Mouse (Mus musculus) small intestine, adult 2 months (tissue): ENCODE measurements around the gene Npr1.

ENCODE experiments used
- CTCF ChIP-seq: fragments of 200-500 bp; IDR thresholded peaks from 2 replicates; pipeline ENCODE4 v1.5.1; 2012; ENCODE audit warnings: low read depth, mild to moderate bottlenecking, control low read depth, inconsistent platforms, low read length, moderate library complexity, mixed read lengths; ENCODE audit not compliant: insufficient replicate concordance, insufficient read length; ENCODE audit errors: extremely low read depth
- POLR2A ChIP-seq: fragments of 200-500 bp; IDR thresholded peaks from 2 replicates; pipeline ENCODE4 v1.6.1; 2012; ENCODE audit warnings: low read depth, mild to moderate bottlenecking, control low read depth, inconsistent platforms, low read length, moderate library complexity

DNA sequence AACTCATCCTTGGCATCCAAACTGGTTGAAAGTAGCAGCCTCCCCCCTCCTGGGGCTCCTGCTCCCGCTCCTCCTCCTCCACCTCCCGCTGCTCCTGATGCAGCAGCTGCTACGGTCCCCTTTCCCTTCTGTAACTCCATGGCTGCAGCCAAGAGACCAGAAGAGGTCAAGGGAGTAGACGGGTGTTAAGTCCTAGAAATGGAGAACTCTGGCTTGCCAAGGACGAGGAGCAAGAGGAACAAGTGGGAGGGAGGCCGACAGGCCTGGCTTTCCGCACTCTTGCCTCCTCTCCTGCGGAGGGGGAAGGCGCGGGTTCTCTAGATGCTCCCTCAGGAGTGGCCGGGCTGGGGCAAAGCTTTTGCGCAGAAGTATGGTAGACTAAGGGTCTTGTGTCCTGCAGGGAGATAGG, 32.9 kb downstream of the Npr1 start:
- TF ChIP-seq CTCF = no peak
- no peak for TF ChIP-seq POLR2A
